Mouse (Mus musculus) hindbrain, embryonic 14.5 days (tissue): ENCODE measurements at regions not wholly inside any gene's neighbourhood (a gene's known extent, or its start where the extent isn't known, plus 50 kb on each side); places are given as distances from the start of the nearest gene placed in this dataset.
"Not testable (repeated sequence)": the region's sequence is repeated elsewhere in the genome, so short reads cannot be mapped to it uniquely, and the experiment has no call there.

Experiments
- ATAC-seq: fragments of 200-750 bp; cut with Nextera tagmentation; 2 replicates; pipeline ENCODE4 v1.8.0; 2017; ENCODE audit warnings: moderate number of reproducible peaks, mild to moderate bottlenecking, moderate TSS enrichment, moderate library complexity; ENCODE audit not compliant: low FRiP score
- DNase-seq: peaks from one replicate; pipeline ENCODE4 v3.0.0-alpha.2; 2015; ENCODE audit warnings: low spot score
- H3K27ac ChIP-seq: fragments of 300-500 bp; sonication (generic); 2 replicates; pipeline ENCODE4 v1.5.1; 2014; ENCODE audit warnings: mild to moderate bottlenecking, moderate library complexity
- H3K27me3 ChIP-seq: fragments of 300-500 bp; sonication (generic); 2 replicates; pipeline ENCODE4 v1.6.1; 2014; ENCODE audit warnings: mild to moderate bottlenecking, low read length, mixed read lengths; ENCODE audit not compliant: control insufficient read depth, insufficient read depth
- H3K36me3 ChIP-seq: fragments of 300-500 bp; sonication (generic); replicated peaks from 2 replicates; pipeline ENCODE4 v1.6.1; 2014; ENCODE audit not compliant: control insufficient read depth, insufficient read depth
- H3K4me1 ChIP-seq: fragments of 300-500 bp; sonication (generic); replicated peaks from 2 replicates; pipeline ENCODE4 v1.6.1; 2014; ENCODE audit warnings: antibody characterized with exemption, low read length, mixed read lengths; ENCODE audit not compliant: control insufficient read depth, insufficient read depth
- H3K4me2 ChIP-seq: fragments of 300-500 bp; sonication (generic); replicated peaks from 2 replicates; pipeline ENCODE4 v1.6.1; 2014; ENCODE audit warnings: mild to moderate bottlenecking, moderate library complexity
- H3K4me3 ChIP-seq: fragments of 300-500 bp; sonication (generic); replicated peaks from 2 replicates; pipeline ENCODE4 v1.5.1; 2014; ENCODE audit warnings: mild to moderate bottlenecking, low read length
- H3K9ac ChIP-seq: fragments of 300-500 bp; sonication (generic); 2 replicates; pipeline ENCODE4 v1.6.1; 2014
- H3K9me3 ChIP-seq: fragments of 300-500 bp; sonication (generic); 2 replicates; pipeline ENCODE4 v1.6.1; 2016; ENCODE audit warnings: low read length; ENCODE audit not compliant: control insufficient read depth
- WGBS: fragments of 180-500 bp; shearing (Covaris S2); extraction: QIAGEN DNeasy Blood & Tissue Kit; methylation state at CpG from one replicate; pipeline ENCODE4 v1.1.7; 2014; 5-methylcytosine and 5-hydroxymethylcytosine counted together

- not testable (repeated sequence) for H3K9me3 ChIP-seq, H3K4me3 ChIP-seq, H3K4me1 ChIP-seq, H3K27me3 ChIP-seq, H3K9ac ChIP-seq, H3K27ac ChIP-seq, ATAC-seq, H3K4me2 ChIP-seq, H3K36me3 ChIP-seq, DNase-seq
- WGBS: 77% methylated on average over 6 of the region's 6 CpGs
Measured at GRCm38 (mm10) chr4:5515426-5515825, 722.3 kb upstream of the Impad1 start.

- Histone ChIP-seq H3K27ac (no peak overlapping the region), H3K36me3 (no peaks in the 10 kb centered on the region), H3K9ac (no peak overlapping the region), H3K4me1 (no peaks in the 10 kb centered on the region), H3K9me3 (no peaks in the 10 kb centered on the region), H3K4me2 (no peak overlapping the region), H3K27me3 (no peaks in the 10 kb centered on the region), H3K4me3 (no peak overlapping the region)
- DNase-seq: no peak
- ATAC-seq: no peak
Measured at GRCm38 (mm10) chr4:5511743-5512142, 718.6 kb upstream of the Impad1 start.

- no peak for DNase-seq
- ATAC-seq: no peak
- Histone ChIP-seq H3K4me1 (no peaks in the 10 kb centered on the region), H3K4me3 (no peak overlapping the region), H3K27me3 (no peaks in the 10 kb centered on the region), H3K9ac (no peak overlapping the region), H3K27ac (no peak overlapping the region), H3K4me2 (no peak overlapping the region), H3K36me3 (no peaks in the 10 kb centered on the region), H3K9me3 (no peaks in the 10 kb centered on the region)
- 77% methylated on average over 5 of the region's 5 CpGs for WGBS
Measured at GRCm38 (mm10) chr4:5509398-5509797, 716.2 kb upstream of the Impad1 start.

- H3K27ac ChIP-seq: no peak overlapping the region
- H3K4me1 ChIP-seq: no peaks in the 10 kb centered on the region
- 76% methylated on average over 1 of the region's 1 CpGs for WGBS
- H3K9me3 ChIP-seq: no peaks in the 10 kb centered on the region
- H3K4me3 ChIP-seq: no peak overlapping the region
- H3K4me2 ChIP-seq: no peak overlapping the region
- H3K36me3 ChIP-seq: no peaks in the 10 kb centered on the region
- H3K27me3 ChIP-seq: no peaks in the 10 kb centered on the region
- no peak for DNase-seq
- no peak overlapping the region for H3K9ac ChIP-seq
- ATAC-seq: no peak
Measured at GRCm38 (mm10) chr4:5495012-5495411, 701.9 kb upstream of the Impad1 start.

GRCm38 (mm10) chr4:5494072-5495000 is 701.2 kb upstream of the Impad1 start:
- Histone ChIP-seq H3K4me3 (no peak overlapping the region), H3K9ac (no peak overlapping the region), H3K9me3 (no peaks in the 10 kb centered on the region), H3K27me3 (no peaks in the 10 kb centered on the region), H3K4me2 (no peak overlapping the region), H3K36me3 (no peaks in the 10 kb centered on the region), H3K4me1 (no peaks in the 10 kb centered on the region), H3K27ac (no peak overlapping the region)
- no peak for ATAC-seq
- WGBS: 83% methylated on average over 1 of the region's 1 CpGs
- no peak for DNase-seq

- Histone ChIP-seq H3K27me3 (no peaks in the 10 kb centered on the region), H3K4me1 (no peaks in the 10 kb centered on the region), H3K36me3 (no peaks in the 10 kb centered on the region), H3K27ac (no peak overlapping the region), H3K9ac (no peak overlapping the region), H3K9me3 (no peaks in the 10 kb centered on the region), H3K4me2 (no peak overlapping the region), H3K4me3 (no peak overlapping the region)
- DNase-seq (no peak), ATAC-seq (no peak)
- WGBS: 93% methylated on average over 2 of the region's 2 CpGs
Measured at GRCm38 (mm10) chr4:5486786-5487185, 693.6 kb upstream of the Impad1 start.

GRCm38 (mm10) chr4:5471891-5472558 is 678.9 kb upstream of the Impad1 start:
- no peak for DNase-seq
- no peaks in the 10 kb centered on the region for H3K4me1 ChIP-seq
- WGBS: 52% methylated on average over 3 of the region's 3 CpGs

GRCm38 (mm10) chr4:5459028-5459695 is 666.0 kb upstream of the Impad1 start:
- Histone ChIP-seq H3K36me3 (no peaks in the 10 kb centered on the region), H3K27me3 (no peaks in the 10 kb centered on the region), H3K4me3 (no peak overlapping the region), H3K9me3 (no peaks in the 10 kb centered on the region), H3K9ac (no peak overlapping the region), H3K4me1 (no peaks in the 10 kb centered on the region), H3K27ac (no peak overlapping the region), H3K4me2 (no peak overlapping the region)
- DNase-seq (no peak), ATAC-seq (no peak)

More at GRCm38 (mm10) chr4:5471891-5472558, 678.9 kb upstream of the Impad1 start:
- no peak for ATAC-seq
- H3K4me3 ChIP-seq: no peak overlapping the region
- H3K27me3 ChIP-seq: no peaks in the 10 kb centered on the region
- no peaks in the 10 kb centered on the region for H3K9me3 ChIP-seq
- H3K9ac ChIP-seq: no peak overlapping the region
- no peak overlapping the region for H3K4me2 ChIP-seq
- H3K36me3 ChIP-seq: no peaks in the 10 kb centered on the region
- H3K27ac ChIP-seq: no peak overlapping the region

- WGBS: 91% methylated on average over 6 of the region's 6 CpGs
- Histone ChIP-seq H3K4me3 (no peak overlapping the region), H3K4me2 (no peak overlapping the region), H3K27me3 (no peaks in the 10 kb centered on the region), H3K4me1 (no peaks in the 10 kb centered on the region), H3K27ac (no peak overlapping the region), H3K9me3 (no peaks in the 10 kb centered on the region), H3K9ac (no peak overlapping the region), H3K36me3 (no peaks in the 10 kb centered on the region)
- no peak for ATAC-seq
- no peak for DNase-seq
Measured at GRCm38 (mm10) chr4:5450417-5450816, 657.3 kb upstream of the Impad1 start.
